Mouse (Mus musculus): ENCODE data around the gene Prss57.

Prss57 gene

DNA sequence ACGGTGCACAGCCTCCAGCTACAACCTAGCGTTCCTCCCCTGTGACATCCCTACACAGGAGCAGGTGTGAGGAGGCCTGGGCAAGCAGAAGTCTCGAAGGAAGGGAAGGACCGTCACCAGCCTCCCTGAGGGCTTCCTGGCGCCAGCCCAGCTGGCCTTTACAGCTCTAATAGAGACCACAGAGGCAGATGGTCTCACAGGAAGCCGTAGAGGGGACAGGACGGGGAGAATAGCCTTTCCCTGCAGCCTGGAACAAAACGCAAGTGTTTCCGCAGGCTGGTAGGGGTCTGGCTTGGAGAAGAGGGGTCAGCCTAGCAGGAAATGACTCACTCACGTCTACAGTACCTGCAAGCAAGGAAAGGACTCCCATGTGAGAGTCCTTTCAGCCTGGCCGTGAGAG lies 17.1 kb upstream of the Prss57 start:
- no peak for DNase-seq (ENCODE audit: low spot score in 2 of 2)

DNA sequence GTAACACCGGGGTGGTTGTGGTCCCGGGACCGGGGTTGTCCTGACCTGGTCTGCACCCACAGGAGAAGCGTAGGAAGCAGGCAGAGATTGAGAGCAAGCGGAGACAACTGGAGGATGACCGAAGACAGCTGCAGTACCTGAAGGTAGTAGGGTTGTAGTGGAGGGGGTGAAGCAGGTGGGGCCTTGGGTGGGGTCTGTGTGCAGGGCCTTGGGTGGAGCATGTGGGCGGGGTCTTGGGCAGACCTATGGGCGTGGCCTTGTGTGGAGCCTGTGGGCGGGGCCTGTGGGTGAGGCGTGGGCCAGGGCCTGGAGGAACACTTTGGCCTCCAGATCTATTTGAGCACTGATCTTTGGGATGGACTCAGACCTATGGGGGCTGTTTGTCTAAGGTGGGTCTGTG lies 16.2 kb upstream of the Prss57 start:
- no peak for DNase-seq (ENCODE audit: low spot score in 2 of 2)

DNA sequence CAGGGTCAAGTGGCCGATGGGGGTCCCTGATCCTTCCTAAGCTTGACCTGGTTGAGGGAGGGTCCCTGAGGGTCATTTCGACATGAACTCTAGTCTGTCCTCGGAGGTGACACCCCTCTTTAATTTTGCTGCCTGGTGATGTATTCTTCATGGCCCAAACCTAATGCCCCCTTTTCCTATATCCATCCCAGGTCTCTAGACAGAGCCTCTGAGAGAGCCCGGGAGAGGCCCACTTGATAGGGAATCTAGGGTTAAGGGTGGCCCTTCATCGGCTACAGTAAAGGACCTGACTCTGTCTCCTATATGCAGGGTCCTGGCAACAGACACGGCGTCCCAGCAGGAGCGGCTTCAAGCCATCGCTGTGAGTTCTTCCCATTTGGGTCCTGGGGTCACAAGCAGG lies 15.6 kb upstream of the Prss57 start:
- DNase-seq (ENCODE audit: low spot score in 2 of 2) = no peak

DNA sequence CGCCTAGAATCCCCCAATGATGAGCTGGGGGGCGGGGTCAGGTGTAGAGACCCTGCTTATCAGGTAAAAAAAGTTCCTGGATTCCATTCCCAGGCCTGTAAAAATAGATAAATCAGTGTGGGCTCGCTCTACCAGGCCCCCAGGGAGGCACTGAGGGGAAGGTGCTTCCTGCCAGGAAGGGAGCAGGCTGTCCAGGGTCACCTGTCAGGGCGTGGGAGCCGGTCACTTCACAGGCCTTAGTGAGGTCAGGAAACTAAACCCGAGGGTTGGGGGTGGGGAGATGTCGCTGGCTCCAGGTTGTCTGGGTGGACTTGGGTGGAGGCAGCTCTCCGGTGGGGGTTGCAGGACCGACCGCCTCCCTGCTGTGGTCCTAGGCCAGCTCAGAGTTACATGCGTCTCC lies 14.9 kb upstream of the Prss57 start:
- DNase-seq (ENCODE audit: low spot score in 2 of 2) = peak in 1 of 2 experiments; percentile 55

DNA sequence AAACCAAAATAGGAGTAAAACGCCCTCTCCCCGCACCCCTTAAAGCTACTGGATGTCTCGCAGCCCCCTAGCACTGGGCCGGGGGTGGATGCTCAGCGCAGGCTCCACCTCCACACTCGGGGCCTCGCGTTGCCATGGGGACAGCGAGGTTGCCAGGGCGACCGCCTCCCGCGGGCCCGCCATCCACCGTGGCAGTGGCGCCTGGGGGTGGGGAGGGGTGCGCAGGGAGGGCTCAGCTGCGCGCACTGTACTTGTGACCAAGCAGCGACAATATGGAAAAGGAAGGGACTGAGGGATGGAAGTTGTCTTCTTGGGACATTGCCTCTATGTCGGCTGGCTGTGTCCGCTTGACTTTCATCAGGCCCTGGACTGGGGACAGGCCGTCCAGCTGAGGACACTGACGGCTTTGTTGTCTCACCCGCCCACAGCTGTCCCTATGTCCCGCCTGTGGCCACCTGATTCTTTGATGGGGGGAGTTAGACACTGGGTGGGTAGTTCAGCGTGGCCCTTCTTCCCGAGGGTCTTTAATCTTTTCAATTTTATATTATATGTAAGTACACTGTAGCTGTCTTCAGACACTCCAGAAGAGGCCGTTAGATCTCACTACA lies 13.1 kb upstream of the Prss57 start:
- DNase-seq (ENCODE audit: low spot score in 2 of 2) = no peak

DNA sequence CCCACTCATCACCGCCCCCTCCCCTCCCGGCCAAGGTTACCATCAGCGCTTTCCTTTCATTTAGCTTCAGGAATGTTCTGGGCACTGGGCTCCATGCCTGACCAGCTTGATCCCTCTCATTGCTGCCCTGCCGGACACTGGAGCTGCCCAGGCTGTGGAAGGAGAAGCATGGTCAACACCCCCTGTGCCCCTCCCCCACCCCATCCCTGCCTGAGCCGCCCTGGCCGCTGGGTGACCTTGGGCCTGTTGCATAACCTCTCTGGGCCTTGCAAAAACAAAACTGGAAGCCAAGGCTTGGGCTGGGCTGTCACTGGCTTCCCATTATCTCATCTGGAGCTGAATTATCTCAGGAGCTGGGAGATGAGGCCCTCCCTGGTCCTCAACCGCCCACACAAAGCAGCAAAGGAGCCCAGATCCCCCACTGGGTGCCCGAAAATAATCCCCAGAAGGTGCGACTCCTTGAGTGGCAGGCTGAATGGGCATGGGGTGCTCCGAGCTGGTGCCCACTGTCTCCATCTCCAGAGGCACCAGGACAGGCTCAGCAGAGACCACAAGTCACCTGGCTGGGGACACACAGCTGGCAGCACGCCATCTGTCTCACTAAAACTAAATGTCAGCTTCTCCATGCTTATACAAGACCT lies 11.7 kb upstream of the Prss57 start:
- peak in 1 of 2 experiments; percentile 77 for DNase-seq (ENCODE audit: low spot score in 2 of 2)

DNA sequence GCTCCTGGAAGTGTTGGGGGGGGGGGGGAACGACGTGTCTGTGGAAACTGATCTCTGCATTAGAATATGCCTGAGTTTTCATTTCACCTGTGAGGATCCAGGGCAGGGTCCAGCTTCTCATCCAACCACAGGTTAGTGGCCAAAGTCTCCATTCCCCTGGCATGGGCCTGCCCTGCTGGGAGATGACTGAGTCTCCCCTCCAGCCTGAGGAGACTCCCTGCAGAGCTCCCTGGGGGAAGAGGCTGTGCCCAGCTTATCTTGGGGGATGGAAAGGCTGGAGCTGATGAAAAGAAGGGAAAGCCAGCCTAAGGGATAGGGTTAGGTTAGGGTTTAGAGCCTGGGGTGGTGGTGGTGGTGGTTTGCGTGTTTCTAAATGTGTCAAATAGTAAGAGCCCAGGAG lies 11.1 kb upstream of the Prss57 start:
- no peak for DNase-seq (ENCODE audit: low spot score in 2 of 2)

DNA sequence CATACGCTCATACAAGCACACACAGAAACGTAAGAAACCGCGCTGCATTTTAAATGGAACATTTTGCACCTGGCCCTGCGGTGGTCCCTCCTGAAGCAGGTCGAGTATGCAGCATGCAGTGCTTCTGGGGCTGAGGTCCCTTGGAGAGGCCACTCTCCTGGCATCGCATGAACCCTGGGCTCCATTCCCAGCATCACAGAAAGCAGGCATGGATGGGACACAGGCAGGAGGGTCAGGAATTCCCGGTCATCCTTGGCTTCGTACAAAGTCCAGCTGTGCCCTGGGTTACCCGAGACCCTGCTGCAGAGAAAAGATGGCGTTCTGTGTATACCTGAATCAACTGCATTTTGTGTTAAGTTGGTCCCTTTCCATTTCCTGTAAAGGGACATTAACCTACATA lies 9.7 kb upstream of the Prss57 start:
- DNase-seq (ENCODE audit: low spot score in 2 of 2) = no peak

DNA sequence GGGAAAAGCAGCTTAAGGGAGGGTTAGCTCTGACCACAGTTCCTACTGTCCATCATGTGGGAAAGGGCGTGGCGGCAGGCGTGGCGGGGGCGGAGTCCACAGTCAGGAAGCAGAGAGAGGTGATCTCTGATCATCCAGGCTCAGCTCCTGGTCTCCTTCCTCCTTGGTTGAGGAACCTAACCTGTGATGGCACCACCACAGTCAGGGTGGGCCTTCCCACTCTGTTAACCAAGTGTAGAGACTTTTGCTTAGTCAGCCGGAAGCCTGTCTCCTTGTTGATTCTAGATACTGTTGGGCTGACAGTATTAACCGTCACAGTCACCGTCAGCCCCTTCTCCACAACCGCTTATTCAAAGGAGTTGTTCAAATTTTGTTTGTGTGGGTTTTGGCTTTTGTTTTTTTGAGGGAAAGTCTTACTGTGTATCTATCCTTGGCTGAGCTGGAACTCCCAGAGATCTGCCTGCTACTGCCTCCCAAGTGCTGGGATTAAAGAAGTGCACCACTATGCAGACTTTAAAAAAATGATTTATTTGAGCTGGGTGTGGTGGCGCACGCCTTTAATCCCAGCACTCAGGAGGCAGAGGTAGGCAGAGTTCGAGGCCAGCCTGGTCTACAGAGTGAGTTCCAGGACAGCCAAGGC lies 7.6 kb upstream of the Prss57 start:
- no peak for DNase-seq (ENCODE audit: low spot score in 2 of 2)

DNA sequence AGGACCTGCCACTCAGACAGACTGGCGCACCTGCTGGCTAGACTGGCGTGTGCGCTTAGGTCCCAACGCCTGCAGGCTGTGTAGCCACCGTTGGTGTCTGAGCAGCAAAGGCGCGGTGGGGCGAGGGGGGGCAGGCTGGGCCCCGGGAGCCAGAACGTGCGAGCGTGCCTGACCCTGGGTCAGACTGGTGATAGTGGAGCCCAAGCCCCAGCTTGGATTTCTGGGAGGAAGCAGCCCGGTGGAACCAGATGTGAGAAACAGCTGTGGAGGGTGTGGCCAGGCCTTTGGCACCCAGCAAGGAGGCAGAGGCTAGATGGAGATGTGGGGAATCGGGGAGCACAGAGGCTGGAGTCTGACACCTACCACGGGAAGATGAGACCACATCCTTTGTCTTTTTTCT lies 6.6 kb upstream of the Prss57 start:
- DNase-seq (ENCODE audit: low spot score in 2 of 2) = no peak

DNA sequence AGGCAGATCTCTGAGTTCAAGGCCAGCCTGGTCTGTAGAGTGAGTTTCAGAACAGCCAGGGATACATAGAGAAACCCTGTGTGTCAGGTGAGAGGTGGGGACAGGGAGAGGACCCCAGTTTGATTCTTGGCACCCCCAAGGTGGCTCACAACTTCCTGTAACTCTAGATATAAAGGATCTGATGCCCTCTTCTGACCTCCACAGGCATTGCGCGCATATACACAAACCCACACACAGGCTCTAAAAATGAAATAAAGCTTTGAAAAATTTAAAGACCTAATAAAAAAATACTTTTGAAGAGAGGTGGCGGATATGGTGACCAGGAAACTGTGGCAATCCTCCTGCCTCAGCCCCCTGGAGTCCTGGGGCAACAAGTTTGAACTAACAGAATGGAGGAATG lies 5.1 kb upstream of the Prss57 start:
- no peak for DNase-seq (ENCODE audit: low spot score in 2 of 2)

DNA sequence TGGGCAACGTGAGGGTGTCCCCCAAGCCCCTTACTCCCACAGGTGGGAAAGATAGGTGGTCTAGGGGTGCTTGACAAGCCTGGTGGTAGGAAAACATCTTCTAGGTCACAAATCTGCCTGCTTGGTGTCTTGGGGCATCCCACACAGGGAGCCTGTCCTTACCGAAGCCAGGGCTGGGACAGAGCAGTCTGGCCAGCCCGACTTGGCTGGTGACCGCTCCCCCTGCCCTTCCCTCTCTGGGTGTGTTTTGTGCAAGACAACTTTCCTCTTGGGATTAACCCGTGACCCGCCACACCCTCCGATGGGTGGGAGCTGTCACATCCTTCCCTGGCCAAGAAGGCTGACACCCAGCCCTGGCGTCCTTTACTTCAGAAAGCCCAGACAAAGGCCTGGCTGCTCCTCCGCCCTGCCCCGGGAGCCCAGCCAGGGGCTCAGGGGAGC lies 3.8 kb upstream of the Prss57 start:
- peak; percentile 73 to 88 for DNase-seq (ENCODE audit: low spot score in 2 of 2)

DNA sequence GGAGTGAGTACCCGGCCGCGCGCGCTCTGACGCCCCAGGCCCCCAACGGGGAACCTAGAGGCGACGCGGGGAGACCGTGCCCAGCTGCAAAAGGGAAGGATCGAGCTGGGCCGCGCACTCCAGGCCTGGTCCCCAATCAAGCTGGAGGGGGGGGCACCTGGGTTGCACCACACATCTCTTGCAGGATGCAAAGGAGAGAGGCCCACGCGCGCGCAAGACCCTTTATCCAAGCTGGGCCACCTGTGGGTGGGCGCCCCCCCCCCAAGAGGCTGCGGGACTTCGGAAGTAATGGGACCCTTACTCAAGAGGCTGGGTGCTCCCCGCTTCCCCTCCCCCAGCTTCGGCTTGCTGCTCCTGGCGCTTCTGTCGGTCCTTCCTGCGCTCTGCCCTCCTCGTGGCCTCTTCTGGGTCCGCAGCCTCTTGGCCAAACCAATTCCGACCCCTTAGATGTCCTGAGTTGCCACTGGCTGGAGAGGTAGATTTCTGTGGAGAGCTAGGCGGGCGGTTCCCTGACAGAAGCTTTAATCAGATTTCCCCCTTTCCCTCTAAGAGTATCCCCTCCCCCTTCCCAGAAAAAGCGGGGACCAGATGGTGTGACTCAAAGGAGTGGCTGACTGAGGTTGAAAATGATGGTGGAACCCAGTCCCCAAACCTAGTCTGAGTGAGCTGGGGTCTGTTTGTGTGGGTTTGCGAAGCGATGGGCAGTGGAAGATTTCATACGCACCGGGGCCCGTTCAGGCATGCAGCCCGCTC lies 3.2 kb upstream of the Prss57 start:
- no peak for DNase-seq (ENCODE audit: low spot score in 2 of 2)

DNA sequence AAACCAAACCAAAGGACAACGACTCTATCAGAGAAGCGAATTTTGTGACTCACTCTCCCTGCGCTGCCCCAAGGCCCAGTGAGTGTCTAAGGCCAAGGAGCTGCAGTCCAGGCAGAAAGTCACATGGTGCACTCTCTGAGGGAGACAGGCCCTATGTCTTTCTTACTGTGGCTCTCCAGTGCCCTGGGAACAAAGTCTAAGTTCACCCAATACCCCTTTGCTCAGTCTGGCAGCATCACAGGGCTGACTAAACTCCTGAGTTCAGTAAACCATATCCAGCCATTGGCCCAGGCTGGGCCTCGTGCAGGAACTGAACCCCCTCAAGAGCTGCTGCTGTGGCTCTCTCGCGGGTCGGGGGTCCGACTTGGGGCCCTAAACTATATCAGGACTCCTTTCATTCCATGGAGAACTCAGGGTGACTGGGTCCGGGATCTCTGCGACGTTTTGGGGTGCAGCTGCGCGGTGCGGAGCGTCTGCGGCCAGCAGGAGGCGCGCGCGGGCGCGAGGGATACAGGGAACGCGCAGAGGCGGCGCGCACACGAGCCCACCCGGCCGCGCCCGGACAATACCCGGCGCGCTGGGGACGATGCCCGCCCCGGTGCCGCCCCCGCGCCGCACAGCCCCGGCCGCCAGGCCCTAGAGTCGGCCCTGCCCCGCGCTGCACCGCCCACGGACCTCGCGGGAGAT lies 2.4 kb upstream of the Prss57 start, which contains the start of gene Palm:
Palm (plus strand) TSS at position 522 of the 687 bp plus-strand sequence.
- DNase-seq (ENCODE audit: low spot score in 2 of 2) = peak; percentile 64 to 71

DNA sequence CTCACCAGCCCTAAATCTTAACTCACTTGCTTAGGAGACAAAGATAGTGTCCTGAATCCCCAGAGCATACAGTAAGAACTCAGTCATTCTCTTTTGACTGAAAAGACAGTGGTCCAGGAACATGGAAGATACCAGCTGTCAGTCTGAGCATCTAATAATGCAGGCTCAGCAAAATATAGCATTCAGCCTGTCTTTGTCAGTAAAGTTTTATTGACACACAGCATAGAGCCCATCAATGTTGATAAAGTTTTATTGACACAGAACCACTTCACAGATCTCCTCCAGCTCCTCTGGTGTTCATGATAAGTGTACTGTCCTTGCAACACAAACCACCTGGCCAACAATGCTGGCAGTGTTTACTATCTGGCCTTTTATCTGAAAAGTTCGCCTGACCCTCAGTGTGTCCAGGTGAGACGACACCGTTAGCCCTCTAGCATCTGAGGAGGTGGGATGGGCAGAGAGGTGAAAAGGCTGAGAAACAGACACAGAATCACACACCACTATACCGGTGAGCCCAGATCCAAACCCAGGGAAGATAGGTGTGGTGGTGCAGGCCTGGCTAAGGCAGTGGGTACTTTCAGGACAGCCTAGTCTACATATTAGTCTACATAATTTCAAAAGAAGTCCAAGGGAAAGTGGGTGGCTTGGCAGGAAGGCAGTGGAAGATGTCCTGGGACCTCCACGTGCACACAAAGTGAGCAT lies 1.7 kb upstream of the Prss57 start:
- no peak for DNase-seq (ENCODE audit: low spot score in 2 of 2)

DNA sequence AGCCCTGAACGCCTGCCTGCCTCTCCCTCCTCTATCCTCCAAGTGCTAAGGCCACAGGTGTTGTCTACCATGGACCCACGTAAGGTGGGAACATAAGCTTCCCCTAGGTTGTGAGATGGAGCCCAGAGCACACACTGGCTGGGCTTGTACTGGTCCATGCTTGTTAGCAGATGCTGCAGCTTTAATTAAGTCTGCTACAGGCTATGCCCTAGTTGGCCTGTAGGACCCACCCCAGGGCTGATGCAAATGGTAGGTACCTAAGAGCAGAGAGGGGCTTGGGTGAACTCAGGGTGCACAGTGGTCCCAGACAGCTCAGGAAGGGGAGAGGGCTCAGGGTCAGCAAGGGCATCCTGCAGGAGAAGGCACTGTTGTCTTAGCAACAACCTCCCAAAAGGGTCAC lies 1.2 kb downstream of the Prss57 start:
- DNase-seq (ENCODE audit: low spot score in 2 of 2) = no peak

DNA sequence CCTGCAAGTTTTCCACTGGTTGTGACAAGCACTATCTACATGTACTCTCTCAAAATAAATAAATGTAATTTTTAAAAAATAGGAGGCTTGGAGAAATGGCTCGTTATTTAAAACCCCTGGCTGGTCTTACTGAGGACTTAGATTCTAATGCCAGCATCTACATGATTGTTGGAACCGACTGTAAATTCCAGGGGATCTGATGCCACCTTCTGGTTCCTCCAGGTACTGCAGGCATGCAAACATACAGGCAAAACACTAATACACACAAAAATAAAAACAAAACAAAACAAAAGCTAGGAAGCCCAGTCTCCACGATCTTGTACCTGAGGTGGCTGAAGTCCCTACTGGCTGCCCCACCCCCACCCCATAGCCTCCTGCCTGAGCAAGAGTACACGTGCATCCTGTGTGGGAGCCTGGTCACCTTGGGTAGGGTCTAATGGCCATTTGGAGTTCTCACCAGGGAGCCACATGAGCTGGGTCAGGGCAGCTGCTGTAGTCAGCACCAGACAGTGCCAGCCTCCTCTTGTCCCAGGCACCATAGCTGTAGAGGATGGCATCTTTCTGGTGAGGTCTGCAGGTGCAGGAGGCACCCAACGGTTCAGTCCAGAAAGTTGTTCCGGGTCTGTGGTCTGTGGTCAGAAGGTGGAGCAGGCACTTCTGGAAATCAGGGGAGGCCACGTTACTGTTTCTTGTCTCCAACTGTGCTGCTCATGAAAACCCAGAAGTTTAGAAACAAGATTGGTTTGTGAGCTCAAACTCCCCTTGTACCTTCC lies 2.2 kb downstream of the Prss57 start:
- peak in 1 of 2 experiments; percentile 73 for DNase-seq (ENCODE audit: low spot score in 2 of 2)

DNA sequence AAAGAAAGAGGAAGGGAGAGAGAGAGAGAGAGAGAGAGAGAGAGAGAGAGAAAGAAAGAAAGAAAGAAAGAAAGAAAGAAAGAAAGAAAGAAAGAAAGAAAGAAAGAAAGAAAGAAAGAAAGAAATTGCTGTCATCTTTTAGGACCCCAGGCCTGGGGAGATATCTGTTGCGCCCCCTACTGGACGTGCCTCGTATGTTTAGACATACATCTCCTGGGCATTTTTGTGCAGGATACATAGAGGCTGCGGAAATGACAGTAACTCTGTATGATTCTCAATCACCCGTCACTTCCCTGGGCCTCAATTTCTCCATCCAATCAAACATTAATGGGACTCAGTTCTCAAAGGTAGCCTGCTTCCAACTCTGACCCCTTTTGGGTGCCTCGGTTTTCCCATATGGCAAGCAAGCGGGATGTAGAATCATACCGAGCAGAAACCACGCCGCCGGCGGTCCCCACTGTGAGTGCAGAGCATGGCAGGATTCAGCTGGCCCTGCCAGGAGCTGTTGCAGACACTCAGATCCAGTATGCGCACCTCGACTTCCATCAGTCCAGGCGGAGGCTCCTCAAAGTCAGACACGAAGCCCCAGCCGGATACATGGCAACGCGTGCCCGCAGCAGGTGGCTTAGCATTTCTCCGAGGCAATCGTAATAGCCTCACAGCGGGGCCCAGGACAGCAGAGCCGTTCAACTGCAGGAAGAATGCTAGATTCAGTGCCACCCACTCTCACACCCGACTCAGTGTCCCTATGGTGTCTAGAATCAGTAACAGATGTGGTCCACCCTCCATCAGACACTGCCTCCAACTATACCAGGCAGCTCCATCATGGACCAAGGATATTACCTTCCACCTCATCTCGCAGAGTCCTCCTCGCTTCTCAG lies 6.6 kb downstream of the Prss57 start:
- no peak for DNase-seq (ENCODE audit: low spot score in 2 of 2)

DNA sequence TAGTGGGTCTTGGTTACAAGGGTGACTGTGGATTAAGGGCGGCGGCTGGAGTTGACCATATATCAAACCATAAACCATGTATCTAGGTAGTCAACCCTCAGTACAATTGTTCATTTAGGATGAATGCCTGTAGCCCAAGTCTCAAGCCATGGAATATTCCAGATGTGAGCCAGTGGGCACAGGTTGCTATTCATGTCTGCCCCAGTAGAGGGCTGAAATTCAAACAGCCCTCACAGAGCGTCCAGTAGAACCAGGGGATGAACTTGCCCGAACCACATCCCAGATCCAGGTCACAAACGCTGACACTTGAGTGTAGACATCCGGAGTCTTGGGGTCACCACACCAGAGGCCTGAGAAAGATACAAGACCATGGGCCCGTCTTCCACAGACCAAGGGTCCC lies 7.7 kb downstream of the Prss57 start:
- no peak for DNase-seq (ENCODE audit: low spot score in 2 of 2)

DNA sequence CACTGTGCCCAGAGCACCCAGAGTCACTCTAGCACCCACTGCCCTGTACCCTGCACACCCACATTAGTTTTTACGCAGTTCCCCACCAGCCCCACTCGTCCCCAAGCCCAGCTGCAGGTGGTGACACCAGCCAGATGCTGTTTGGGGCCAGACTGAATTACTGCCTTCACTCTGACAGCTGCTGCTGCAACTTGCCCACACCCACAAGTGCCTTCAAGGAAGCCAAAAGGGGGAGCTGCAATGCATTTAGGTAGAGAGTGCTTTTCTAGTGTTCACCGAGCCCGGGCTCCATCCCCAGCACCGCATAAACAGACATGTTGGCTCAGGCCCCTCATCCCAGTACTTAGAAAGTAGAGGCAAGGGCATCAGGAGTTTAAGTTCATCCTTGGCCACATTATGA lies 8.8 kb downstream of the Prss57 start:
- no peak for DNase-seq (ENCODE audit: low spot score in 2 of 2)
